Mouse (Mus musculus) heart, adult 2 months (tissue): Measurements from ENCODE around the gene Rbmxl2. TPM values are rescaled to one million over a fixed set of nuclear protein-coding genes. Genes with fewer than 3 reads are reported as not detected.

Experiments used
- DNase-seq, 2 experiments: peaks; one replicate each; pipeline ENCODE4 v3.0.0; 2021
- H3K27ac ChIP-seq: fragments of 200-600 bp; 2 replicates; pipeline ENCODE4 v1.8.1; 2022
- H3K27me3 ChIP-seq: fragments of 200-500 bp; 2 replicates; pipeline ENCODE4 v1.6.1; 2012; ENCODE audit warnings: mild to moderate bottlenecking, low read length, inconsistent platforms, mixed read lengths; ENCODE audit not compliant: control insufficient read depth, insufficient read depth
- H3K36me3 ChIP-seq: fragments of 200-500 bp; 2 replicates; pipeline ENCODE4 v1.6.1; 2012; ENCODE audit warnings: low read length, inconsistent platforms; ENCODE audit not compliant: control insufficient read depth, insufficient read depth
- H3K4me1 ChIP-seq: fragments of 200-500 bp; 2 replicates; pipeline ENCODE4 v1.6.1; 2011; ENCODE audit warnings: low read length; ENCODE audit not compliant: control insufficient read depth, insufficient read depth
- H3K4me3 ChIP-seq: fragments of 200-600 bp; 2 replicates; pipeline ENCODE4 v1.8.1; 2022
- H3K79me2 ChIP-seq: fragments of 200-500 bp; replicated peaks from 2 replicates; pipeline ENCODE4 v1.6.1; 2012; ENCODE audit warnings: mild to moderate bottlenecking, inconsistent platforms, low read length, moderate library complexity, mixed read lengths; ENCODE audit not compliant: control insufficient read depth, insufficient read depth
- H3K9ac ChIP-seq: fragments of 200-500 bp; 2 replicates; pipeline ENCODE4 v1.6.1; 2012; ENCODE audit warnings: low read depth, mild to moderate bottlenecking, control low read depth, inconsistent platforms, low read length, mixed read lengths
- CTCF ChIP-seq: fragments of 200-600 bp; IDR thresholded peaks from 2 replicates; pipeline ENCODE4 v1.8.1; 2022; ENCODE audit warnings: antibody characterized with exemption, mild to moderate bottlenecking, moderate library complexity
- EP300 ChIP-seq: fragments of 200-500 bp; IDR thresholded peaks from 2 replicates; pipeline ENCODE4 v1.6.1; 2011; ENCODE audit warnings: low read depth, low read length, control low read depth; ENCODE audit not compliant: insufficient read depth
- POLR2A ChIP-seq: fragments of 200-500 bp; IDR thresholded peaks from 2 replicates; pipeline ENCODE4 v1.6.1; 2011; ENCODE audit warnings: mild to moderate bottlenecking, low read depth, low read length, control low read depth; ENCODE audit not compliant: insufficient read depth
- WGBS: fragments of 180-500 bp; shearing (Covaris S2); methylation state at CpG from one replicate; pipeline ENCODE4 v1.1.7; 2018; 5-methylcytosine and 5-hydroxymethylcytosine counted together
- intact Hi-C: fragments of 180-260 bp; cut with DNase I; formaldehyde crosslinking; loops from one replicate; pipeline ENCODE4 v1.15.1; 2025
- polyA plus RNA-seq: library from polyadenylated mRNA; depleted of rRNA; stranded (reverse); fragments of >200 nt; gene quantifications from 2 replicates; pipeline ENCODE4 v1.2.3, GENCODE M21; 2012
- total RNA-seq, 2 experiments: library from RNA; stranded (reverse); gene quantifications; 2 replicates each; pipeline ENCODE4 v1.2.3; 2021

Gene Rbmxl2
- total and polyA plus RNA-seq, 3 experiments, result not detected

DNA sequence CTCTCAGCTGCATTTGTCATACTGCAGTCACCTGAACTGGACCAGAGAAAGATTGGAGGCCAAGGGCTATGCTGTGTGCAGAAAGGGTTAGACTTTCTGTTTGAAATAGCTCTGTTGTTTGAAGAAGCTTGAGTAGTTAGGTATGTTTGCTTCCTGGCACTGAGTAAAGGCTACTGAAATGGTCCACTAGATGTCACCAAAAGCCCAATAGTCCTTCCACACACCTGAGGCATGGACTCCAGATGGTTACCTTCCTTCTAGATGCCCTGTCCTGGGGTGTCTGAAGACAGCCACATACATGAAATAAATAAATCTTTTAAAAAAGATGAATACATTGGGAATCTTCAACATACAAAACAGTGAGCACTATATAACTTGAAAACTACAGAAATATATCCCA is 6.5 kb downstream of the Rbmxl2 start:
- no peak overlapping the region for H3K9ac ChIP-seq
- H3K27me3 ChIP-seq, result no peaks in the 10 kb centered on the region
- H3K4me1 ChIP-seq, result no peaks in the 10 kb centered on the region
- intact Hi-C loops, result loop anchor here (2.0 kb wide), 1 partner anchor 569 kb away; no protein-coding TSS in a partner anchor
- no peak for DNase-seq
- no peaks in the 10 kb centered on the region for H3K79me2 ChIP-seq
- no peak for TF ChIP-seq POLR2A
- peak; percentile 61 for TF ChIP-seq CTCF
- TF ChIP-seq EP300, result no peak
- H3K4me3 ChIP-seq, result no peak overlapping the region
- H3K36me3 ChIP-seq, result no peaks in the 10 kb centered on the region
- no peak overlapping the region for H3K27ac ChIP-seq

DNA sequence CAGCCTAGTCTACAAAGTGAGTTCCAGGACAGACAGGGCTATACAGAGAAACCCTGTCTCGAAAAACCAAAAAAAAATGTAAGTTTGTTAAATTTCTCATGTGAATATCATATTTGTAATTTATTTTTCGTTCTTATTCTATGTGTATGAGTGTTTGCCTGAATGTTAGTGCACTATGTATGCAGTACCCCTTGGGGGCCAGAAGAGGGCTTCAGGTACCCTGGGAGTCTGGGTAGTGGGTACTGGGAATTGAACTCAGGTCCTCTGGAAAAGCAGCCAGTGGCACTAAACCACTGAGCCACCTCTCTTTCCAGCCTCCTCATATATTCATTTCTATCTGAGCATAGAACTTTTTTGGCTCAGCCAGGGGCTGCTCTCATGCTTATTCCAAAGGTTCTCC is 7.6 kb downstream of the Rbmxl2 start:
- H3K27ac ChIP-seq, result no peak overlapping the region
- H3K27me3 ChIP-seq, result no peaks in the 10 kb centered on the region
- WGBS, result 53% methylated on average over 2 of the region's 2 CpGs
- DNase-seq, result no peak
- H3K9ac ChIP-seq, result no peak overlapping the region
- intact Hi-C loops, result no loop called here
- peak; percentile 34 for TF ChIP-seq CTCF
- TF ChIP-seq EP300, result no peak
- no peak for TF ChIP-seq POLR2A
- no peaks in the 10 kb centered on the region for H3K79me2 ChIP-seq
- H3K36me3 ChIP-seq, result no peaks in the 10 kb centered on the region
- no peaks in the 10 kb centered on the region for H3K4me1 ChIP-seq
- no peak overlapping the region for H3K4me3 ChIP-seq

DNA sequence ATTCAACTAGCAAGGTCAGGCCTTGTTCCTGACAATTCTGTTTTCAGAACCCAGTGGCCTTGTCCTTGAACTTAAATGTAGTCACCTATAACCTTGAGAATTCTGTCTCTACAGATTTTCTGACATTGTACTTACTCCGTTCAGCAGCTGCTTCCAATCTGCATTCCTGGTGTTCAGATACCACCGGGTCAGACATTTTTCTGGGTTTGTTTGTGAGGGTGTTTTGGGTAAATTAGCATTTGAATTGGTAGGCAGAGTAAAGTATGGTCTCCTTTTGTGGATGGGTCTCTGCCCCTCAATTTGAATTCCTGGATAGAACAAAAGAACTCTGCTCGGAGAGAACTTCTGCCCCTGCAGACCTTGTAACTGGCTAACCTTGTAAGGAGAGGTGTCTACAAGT is 27.6 kb downstream of the Rbmxl2 start:
- H3K27ac ChIP-seq, result no peak overlapping the region
- H3K9ac ChIP-seq, result no peak overlapping the region
- 57% methylated on average over 3 of the region's 3 CpGs for WGBS
- H3K4me3 ChIP-seq, result no peak overlapping the region
- H3K36me3 ChIP-seq, result no peaks in the 10 kb centered on the region
- H3K27me3 ChIP-seq, result no peaks in the 10 kb centered on the region
- no peaks in the 10 kb centered on the region for H3K4me1 ChIP-seq
- H3K79me2 ChIP-seq, result no peaks in the 10 kb centered on the region
- intact Hi-C loops, result no loop called here
- TF ChIP-seq CTCF, result no peak
- no peak for TF ChIP-seq EP300
- TF ChIP-seq POLR2A, result no peak
- DNase-seq, result no peak

DNA sequence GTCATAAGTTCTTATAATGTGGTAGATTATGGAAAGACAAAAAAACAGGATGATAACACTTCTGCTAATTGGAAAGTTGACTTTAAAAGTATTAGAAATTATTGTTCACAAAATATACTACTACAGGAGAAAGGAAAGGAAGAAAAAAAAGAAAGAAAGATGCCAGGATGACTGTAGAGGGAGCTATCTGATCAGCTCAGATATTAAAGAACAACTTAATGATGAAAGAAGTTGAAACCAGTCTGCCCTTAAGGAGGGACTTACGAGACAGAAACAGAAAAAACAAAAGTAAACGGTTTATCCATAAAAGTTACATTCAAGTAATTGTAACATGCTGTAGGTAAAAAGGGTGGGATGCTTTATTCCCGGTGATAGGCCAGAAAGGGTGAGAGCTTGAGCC is 28.3 kb downstream of the Rbmxl2 start:
- H3K4me1 ChIP-seq, result no peaks in the 10 kb centered on the region
- no peak for DNase-seq
- no peak overlapping the region for H3K4me3 ChIP-seq
- intact Hi-C loops, result no loop called here
- no peaks in the 10 kb centered on the region for H3K27me3 ChIP-seq
- H3K79me2 ChIP-seq, result no peaks in the 10 kb centered on the region
- H3K9ac ChIP-seq, result no peak overlapping the region
- TF ChIP-seq EP300, result no peak
- TF ChIP-seq CTCF, result no peak
- TF ChIP-seq POLR2A, result no peak
- no peak overlapping the region for H3K27ac ChIP-seq
- WGBS, result 67% methylated on average over 3 of the region's 3 CpGs
- H3K36me3 ChIP-seq, result no peaks in the 10 kb centered on the region

DNA sequence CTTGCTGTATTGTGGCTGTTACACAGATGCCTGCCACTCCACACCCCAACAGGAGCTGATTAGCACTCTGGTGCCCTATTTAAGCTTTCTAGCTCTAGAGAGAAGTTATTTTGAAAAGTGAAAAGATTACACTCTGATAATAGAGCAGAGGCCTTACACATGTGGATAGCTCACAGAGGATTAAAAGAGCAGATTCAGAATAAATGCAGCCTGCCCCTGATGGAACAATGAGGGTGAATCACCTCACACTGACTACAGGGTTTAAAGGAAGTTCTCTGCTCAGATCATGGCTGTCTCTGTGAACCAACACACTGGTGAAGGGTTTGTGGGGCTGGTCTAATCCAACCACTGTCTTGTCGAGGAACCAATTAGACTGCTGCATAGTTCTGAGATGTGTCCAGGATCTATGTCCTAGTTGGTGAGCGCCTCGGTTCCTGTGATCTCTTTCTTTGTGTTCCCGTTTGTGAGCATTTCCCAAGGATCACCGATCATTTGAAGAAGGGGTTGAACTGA is 32.2 kb downstream of the Rbmxl2 start:
- no peak for TF ChIP-seq EP300

DNA sequence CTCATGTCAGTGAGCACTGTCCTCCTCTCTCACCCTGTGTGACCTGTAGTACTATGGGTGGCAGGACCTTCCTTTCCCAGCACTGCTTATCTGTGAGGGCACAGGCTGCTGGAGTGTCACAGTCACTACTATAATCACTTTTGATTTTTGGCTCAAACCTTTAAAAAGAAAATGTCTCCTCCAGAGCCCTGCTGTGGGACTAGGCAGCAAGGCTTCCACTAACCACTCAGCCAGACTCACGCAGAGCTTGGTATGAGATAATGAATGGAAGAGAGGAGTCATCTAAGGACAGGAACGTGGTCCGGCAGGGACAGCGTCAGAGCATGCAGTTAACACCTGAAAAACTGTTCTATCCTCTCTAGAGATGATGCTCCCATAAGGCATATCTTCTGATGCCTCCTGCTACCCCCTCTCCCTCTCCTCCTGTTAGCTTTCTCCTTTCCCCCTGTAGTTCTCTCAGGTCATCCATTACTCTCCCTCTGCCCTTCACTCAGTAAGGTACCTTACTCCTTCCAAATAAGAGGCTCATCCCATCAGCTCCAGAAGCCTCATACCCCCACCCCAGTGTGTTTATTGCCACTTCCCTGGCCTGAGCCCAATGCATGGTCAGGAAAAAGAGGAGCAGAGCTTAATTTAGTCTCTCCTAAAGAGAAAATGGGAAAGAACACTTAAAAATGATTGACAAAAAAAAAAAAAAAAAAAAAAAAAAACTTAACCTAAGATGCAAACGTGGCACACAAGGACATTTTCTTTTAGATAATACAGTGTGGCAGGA is 41.2 kb downstream of the Rbmxl2 start:
- intact Hi-C loops, result no loop called here
- Histone ChIP-seq H3K27ac (no peak overlapping the region), H3K27me3 (no peaks in the 10 kb centered on the region), H3K36me3 (no peaks in the 10 kb centered on the region), H3K9ac (no peak overlapping the region), H3K4me3 (no peak overlapping the region), H3K79me2 (no peaks in the 10 kb centered on the region), H3K4me1 (no peaks in the 10 kb centered on the region)
- DNase-seq, result no peak
- TF ChIP-seq POLR2A, result no peak
- TF ChIP-seq CTCF, result no peak
- TF ChIP-seq EP300, result no peak
- 58% methylated on average over 5 of the region's 5 CpGs for WGBS

More for the DNA sequence above, 32.2 kb downstream of the Rbmxl2 start:
- no peaks in the 10 kb centered on the region for H3K4me1 ChIP-seq
- no peaks in the 10 kb centered on the region for H3K36me3 ChIP-seq
- H3K79me2 ChIP-seq, result no peaks in the 10 kb centered on the region
- 70% methylated on average over 5 of the region's 5 CpGs for WGBS
- no peaks in the 10 kb centered on the region for H3K27me3 ChIP-seq
- H3K27ac ChIP-seq, result no peak overlapping the region
- intact Hi-C loops, result no loop called here
- H3K9ac ChIP-seq, result no peak overlapping the region
- no peak overlapping the region for H3K4me3 ChIP-seq
- no peak for DNase-seq
